Mouse (Mus musculus): ENCODE data around the gene Irf3.
"Not testable (repeated sequence)": the region's sequence is repeated elsewhere in the genome, so short reads cannot be mapped to it uniquely, and the experiment has no call there.

Gene Irf3

GRCm38 (mm10) chr7:45006503-45006902, 9.1 kb downstream of the Irf3 start:
- in situ Hi-C loops (cut with MboI, MseI), result no loop called here

- in situ Hi-C loops (cut with MboI, MseI), result no loop called here
Measured at GRCm38 (mm10) chr7:45007141-45007540, 9.7 kb downstream of the Irf3 start.

GRCm38 (mm10) chr7:45007846-45008245, 10.4 kb downstream of the Irf3 start:
- in situ Hi-C loops (cut with MboI, MseI), result no loop called here

GRCm38 (mm10) chr7:45008411-45008810, 11.0 kb downstream of the Irf3 start:
- in situ Hi-C loops (cut with MboI, MseI), result no loop called here

GRCm38 (mm10) chr7:45012011-45012410, 14.6 kb downstream of the Irf3 start:
- in situ Hi-C loops (cut with MboI, MseI), result no loop called here

GRCm38 (mm10) chr7:45012824-45013223, 15.4 kb downstream of the Irf3 start:
- in situ Hi-C loops (cut with MboI, MseI), result no loop called here

GRCm38 (mm10) chr7:45013366-45014095, 16.1 kb downstream of the Irf3 start:
- in situ Hi-C loops (cut with MboI, MseI), result no loop called here

- in situ Hi-C loops (cut with MboI, MseI), result no loop called here
Measured at GRCm38 (mm10) chr7:45014096-45014451, 16.6 kb downstream of the Irf3 start.

GRCm38 (mm10) chr7:45015344-45015956, 18.0 kb downstream of the Irf3 start:
- in situ Hi-C loops (cut with MboI, MseI), result no loop called here

- in situ Hi-C loops (cut with MboI, MseI), result no loop called here
Measured at GRCm38 (mm10) chr7:45015957-45016612, 18.6 kb downstream of the Irf3 start, which contains the start of gene Scaf1. TSS of gene Scaf1 (minus strand) at chr7:45016363.

- in situ Hi-C loops (cut with MboI, MseI), result no loop called here
Measured at GRCm38 (mm10) chr7:45016761-45017160, 19.3 kb downstream of the Irf3 start.

GRCm38 (mm10) chr7:45017242-45018061, 20.0 kb downstream of the Irf3 start, which contains the start of gene Rras:
TSS of gene Rras (plus strand) at chr7:45017961.
- in situ Hi-C loops (cut with MboI, MseI), result no loop called here

- in situ Hi-C loops (cut with MboI, MseI), result no loop called here
Measured at GRCm38 (mm10) chr7:45019031-45019571, 21.7 kb downstream of the Irf3 start.

- in situ Hi-C loops (cut with MboI, MseI), result no loop called here
Measured at GRCm38 (mm10) chr7:45020225-45020624, 22.8 kb downstream of the Irf3 start.

GRCm38 (mm10) chr7:45023711-45024110, 26.3 kb downstream of the Irf3 start:
- in situ Hi-C loops (cut with MboI, MseI), result not testable (repeated sequence)

GRCm38 (mm10) chr7:45024281-45025248, 27.1 kb downstream of the Irf3 start:
- in situ Hi-C loops (cut with MboI, MseI), result no loop called here

- in situ Hi-C loops (cut with MboI, MseI), result no loop called here
Measured at GRCm38 (mm10) chr7:45025601-45026220, 28.3 kb downstream of the Irf3 start.

GRCm38 (mm10) chr7:45026256-45026655, 28.8 kb downstream of the Irf3 start:
- in situ Hi-C loops (cut with MboI, MseI), result no loop called here

GRCm38 (mm10) chr7:45027761-45028160, 30.3 kb downstream of the Irf3 start:
- in situ Hi-C loops (cut with MboI, MseI), result no loop called here

- in situ Hi-C loops (cut with MboI, MseI), result no loop called here
Measured at GRCm38 (mm10) chr7:45028351-45028750, 30.9 kb downstream of the Irf3 start.
